Mouse (Mus musculus) erythroblast, embryonic 14.5 days (primary cell): Measurements from ENCODE around the gene Cct3. TPM values are rescaled to one million over a fixed set of nuclear protein-coding genes. Genes with fewer than 3 reads are reported as not detected.
"Not testable (repeated sequence)": the region's sequence is repeated elsewhere in the genome, so short reads cannot be mapped to it uniquely, and the experiment has no call there.

Experiments used
- H3K27me3 ChIP-seq: 2 replicates; pipeline ENCODE4 v1.6.1; 2012; ENCODE audit warnings: inconsistent platforms; ENCODE audit not compliant: control insufficient read depth
- H3K36me3 ChIP-seq: 2 replicates; pipeline ENCODE4 v1.6.1; 2012; ENCODE audit warnings: mild to moderate bottlenecking, inconsistent platforms; ENCODE audit not compliant: control insufficient read depth
- H3K4me1 ChIP-seq: 2 replicates; pipeline ENCODE4 v1.6.1; 2012; ENCODE audit warnings: inconsistent platforms; ENCODE audit not compliant: control insufficient read depth
- H3K4me3 ChIP-seq: replicated peaks from 2 replicates; pipeline ENCODE3; 2012; ENCODE audit warnings: moderate library complexity, mild to moderate bottlenecking, inconsistent platforms
- H3K9me3 ChIP-seq: 2 replicates; pipeline ENCODE4 v1.6.1; 2012; ENCODE audit warnings: low read length, inconsistent platforms, mixed read lengths; ENCODE audit not compliant: control insufficient read depth
- GATA1 ChIP-seq: IDR thresholded peaks from 2 replicates; pipeline ENCODE4 v1.6.1; 2012; ENCODE audit warnings: low read length, inconsistent platforms, mixed read lengths
- TAL1 ChIP-seq: IDR thresholded peaks from 3 replicates; pipeline ENCODE4 v1.6.1; 2012; ENCODE audit warnings: low read length, inconsistent platforms, mixed read lengths
- polyA plus RNA-seq: library from polyadenylated mRNA; stranded (reverse); fragments of >175 nt; gene quantifications from 2 replicates; pipeline ENCODE4 v1.2.3, GENCODE M21; 2012

The Cct3 gene
- polyA plus RNA-seq, 1 experiment, result 3.8 TPM

GRCm38 (mm10) chr3:88268991-88269390 is 27.9 kb upstream of the Cct3 start:
- H3K4me3 ChIP-seq, result no peak overlapping the region
- no peaks in the 10 kb centered on the region for H3K4me1 ChIP-seq
- no peaks in the 10 kb centered on the region for H3K36me3 ChIP-seq
- H3K9me3 ChIP-seq, result peaks cover under 1% of the 10 kb centered on the region; the same call in 1 of the 2 replicates
- no peaks in the 10 kb centered on the region; the same call in 1 of the 2 replicates for H3K27me3 ChIP-seq
- no peak for TF ChIP-seq GATA1
- TF ChIP-seq TAL1, result no peak

- not testable (repeated sequence) for H3K4me1 ChIP-seq, H3K4me3 ChIP-seq, H3K36me3 ChIP-seq, H3K27me3 ChIP-seq, H3K9me3 ChIP-seq
Measured at GRCm38 (mm10) chr3:88271298-88271697, 25.6 kb upstream of the Cct3 start.

- Histone ChIP-seq H3K9me3 (peaks cover 2% of the 10 kb centered on the region; the same call in 1 of the 2 replicates), H3K4me1 (no peaks in the 10 kb centered on the region), H3K4me3 (no peak overlapping the region), H3K27me3 (no peaks in the 10 kb centered on the region; the same call in 1 of the 2 replicates), H3K36me3 (no peaks in the 10 kb centered on the region)
- TF ChIP-seq GATA1 (no peak), TAL1 (no peak)
Measured at GRCm38 (mm10) chr3:88271859-88272258, 25.1 kb upstream of the Cct3 start.

GRCm38 (mm10) chr3:88274002-88274401 is 22.9 kb upstream of the Cct3 start:
- Histone ChIP-seq H3K27me3 (no peaks in the 10 kb centered on the region; the same call in 1 of the 2 replicates), H3K36me3 (no peaks in the 10 kb centered on the region), H3K4me1 (no peaks in the 10 kb centered on the region), H3K9me3 (peaks cover 2% of the 10 kb centered on the region; the same call in 1 of the 2 replicates), H3K4me3 (no peak overlapping the region)
- TF ChIP-seq GATA1, result no peak

GRCm38 (mm10) chr3:88276121-88276520 is 20.8 kb upstream of the Cct3 start:
- no peak overlapping the region for H3K4me3 ChIP-seq
- H3K27me3 ChIP-seq, result no peaks in the 10 kb centered on the region
- TF ChIP-seq TAL1 (no peak), GATA1 (no peak)
- H3K4me1 ChIP-seq, result no peaks in the 10 kb centered on the region
- H3K36me3 ChIP-seq, result no peaks in the 10 kb centered on the region
- peaks cover 2% of the 10 kb centered on the region; the same call in 1 of the 2 replicates for H3K9me3 ChIP-seq

- Histone ChIP-seq H3K4me3 (no peak overlapping the region), H3K9me3 (peaks cover 2% of the 10 kb centered on the region; the same call in 1 of the 2 replicates), H3K4me1 (no peaks in the 10 kb centered on the region), H3K27me3 (no peaks in the 10 kb centered on the region), H3K36me3 (no peaks in the 10 kb centered on the region)
- TF ChIP-seq TAL1 (no peak), GATA1 (no peak)
Measured at GRCm38 (mm10) chr3:88276529-88277143, 20.3 kb upstream of the Cct3 start.

GRCm38 (mm10) chr3:88280035-88280434 is 16.9 kb upstream of the Cct3 start:
- Histone ChIP-seq H3K9me3 (no peaks in the 10 kb centered on the region), H3K36me3 (peaks cover under 1% of the 10 kb centered on the region), H3K27me3 (no peaks in the 10 kb centered on the region), H3K4me1 (no peaks in the 10 kb centered on the region), H3K4me3 (no peak overlapping the region)
- TF ChIP-seq GATA1, result no peak
- no peak for TF ChIP-seq TAL1

- not testable (repeated sequence) for H3K4me3 ChIP-seq, H3K27me3 ChIP-seq, H3K36me3 ChIP-seq, H3K9me3 ChIP-seq, H3K4me1 ChIP-seq
Measured at GRCm38 (mm10) chr3:88281141-88281916, 15.6 kb upstream of the Cct3 start.

- not testable (repeated sequence) for H3K36me3 ChIP-seq, H3K4me3 ChIP-seq, H3K27me3 ChIP-seq, H3K4me1 ChIP-seq, H3K9me3 ChIP-seq
Measured at GRCm38 (mm10) chr3:88284815-88285564, 11.9 kb upstream of the Cct3 start.

- not testable (repeated sequence) for H3K9me3 ChIP-seq, H3K36me3 ChIP-seq, H3K4me1 ChIP-seq, H3K4me3 ChIP-seq, H3K27me3 ChIP-seq
Measured at GRCm38 (mm10) chr3:88285565-88285895, 11.4 kb upstream of the Cct3 start.
